Mouse (Mus musculus): ENCODE measurements around the gene Mad2l2. TPM values are rescaled to one million over a fixed set of nuclear protein-coding genes. Genes with fewer than 3 reads are reported as not detected.
"Not testable (repeated sequence)": the region's sequence is repeated elsewhere in the genome, so short reads cannot be mapped to it uniquely, and the experiment has no call there.

Gene Mad2l2
- total RNA-seq, 2 experiments from 2014 or later = 13.5 to 15.7 TPM

DNA sequence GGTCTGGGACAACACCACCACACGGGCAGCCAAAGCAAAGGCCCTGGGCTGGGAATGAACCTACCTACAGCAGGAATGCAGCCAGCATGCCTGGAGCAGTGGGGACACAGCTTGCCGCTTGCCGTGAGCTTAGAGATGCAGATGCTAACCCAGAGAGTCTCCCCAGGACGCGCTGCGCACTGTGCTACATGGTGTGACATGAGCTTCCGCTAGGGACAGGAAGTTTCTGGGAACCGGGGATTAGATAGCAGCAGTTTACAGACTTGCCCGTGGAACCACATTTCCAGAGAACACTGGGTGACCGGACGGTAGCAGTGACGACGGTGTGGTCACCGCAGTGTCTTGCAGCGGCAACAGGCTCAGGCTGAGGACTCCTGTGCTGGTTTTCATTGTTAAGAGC lies 39.4 kb downstream of the Mad2l2 start:
- DNase-seq (ENCODE audit: low spot score) = no peak

DNA sequence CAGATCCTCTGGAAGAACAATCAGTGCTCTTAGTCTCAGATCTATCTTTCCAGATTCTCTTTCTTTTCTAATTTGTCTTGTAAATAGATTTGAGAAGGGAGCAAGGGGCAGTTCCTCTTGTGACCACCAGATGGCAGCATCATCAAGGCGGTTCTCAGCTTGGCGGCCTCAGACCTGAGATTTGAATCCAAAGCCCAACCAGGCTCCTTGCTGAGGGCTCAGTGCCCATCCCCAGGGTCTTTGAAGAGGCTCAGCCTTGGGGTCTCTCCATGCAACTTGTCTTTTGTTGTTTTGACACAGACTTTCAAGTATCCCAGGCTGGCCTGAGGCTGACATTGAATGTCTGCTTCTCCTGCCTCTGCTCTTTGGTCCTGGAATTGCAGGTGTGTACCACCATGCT lies 40.7 kb downstream of the Mad2l2 start:
- DNase-seq (ENCODE audit: low spot score) = peak; percentile 44

DNA sequence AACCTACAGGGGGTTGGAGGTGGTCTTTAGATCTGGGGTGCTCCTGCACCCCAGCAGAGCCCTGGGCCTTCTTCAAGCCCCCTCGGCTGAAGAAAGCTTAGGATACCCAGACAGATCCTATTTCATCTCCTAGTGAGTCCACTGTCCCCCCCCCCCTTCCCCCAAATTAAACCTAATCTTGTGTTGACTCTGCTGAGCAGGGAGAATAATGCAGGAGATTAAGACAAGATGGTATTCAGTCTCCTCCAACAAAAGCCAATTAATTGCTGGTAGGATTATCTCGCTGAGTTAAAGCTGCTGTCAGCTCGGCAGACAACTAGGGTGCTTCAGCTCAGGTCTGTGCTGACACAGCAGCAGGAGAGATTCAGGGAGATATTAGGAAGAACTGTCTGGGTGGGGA lies 41.1 kb downstream of the Mad2l2 start:
- DNase-seq (ENCODE audit: low spot score) = no peak

DNA sequence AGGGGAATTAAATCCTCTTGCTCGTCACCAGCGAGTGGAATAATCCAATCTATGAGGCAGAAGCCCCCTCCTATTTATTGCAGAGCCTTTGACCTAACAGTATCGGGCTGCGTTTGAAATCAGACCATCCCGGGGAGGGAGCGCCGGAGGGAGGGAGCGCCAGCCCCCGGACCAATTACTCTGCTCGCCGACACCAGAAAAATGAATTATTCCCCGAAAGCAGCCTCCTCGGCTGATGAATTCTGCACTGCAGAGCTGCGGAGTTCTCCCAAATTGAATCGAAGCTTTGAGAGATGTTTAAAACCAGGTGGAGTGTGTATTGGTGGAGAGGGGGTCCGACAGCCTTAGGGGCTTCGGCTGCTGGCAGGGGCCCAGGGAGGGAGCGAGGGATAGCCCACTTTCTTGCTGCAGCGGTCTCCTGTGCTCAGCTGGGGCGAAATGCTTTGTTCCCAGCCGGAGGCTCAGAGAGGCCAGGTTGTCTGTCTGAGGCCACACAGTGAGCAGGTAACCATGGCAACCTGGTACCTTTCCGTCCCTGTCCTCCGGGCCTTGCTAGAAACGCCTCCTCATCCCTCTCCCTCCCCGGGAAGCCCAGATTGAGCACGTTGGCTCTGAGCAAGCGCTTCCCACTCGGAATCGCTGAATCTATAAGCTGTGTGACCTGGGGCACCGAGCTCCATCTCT lies 43.8 kb downstream of the Mad2l2 start:
- DNase-seq (ENCODE audit: low spot score) = no peak

DNA sequence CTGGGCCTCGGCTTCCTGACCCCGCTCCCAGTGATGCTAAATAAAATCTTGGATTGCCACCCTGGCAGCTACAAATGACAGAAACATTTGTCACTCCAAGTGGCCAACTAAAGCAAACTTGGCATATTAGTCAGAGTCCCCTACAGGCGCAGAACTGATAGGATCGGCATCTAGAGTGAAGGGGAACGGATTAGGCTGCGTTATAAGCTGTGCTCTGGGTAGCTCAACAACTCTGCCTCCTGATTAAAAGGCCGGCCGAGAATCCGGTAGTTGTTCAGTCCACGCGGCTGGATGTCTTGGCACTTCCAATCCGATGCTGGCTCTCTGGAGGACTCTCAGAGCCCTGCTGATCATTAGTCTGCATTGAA lies 44.3 kb downstream of the Mad2l2 start:
- DNase-seq (ENCODE audit: low spot score) = no peak

DNA sequence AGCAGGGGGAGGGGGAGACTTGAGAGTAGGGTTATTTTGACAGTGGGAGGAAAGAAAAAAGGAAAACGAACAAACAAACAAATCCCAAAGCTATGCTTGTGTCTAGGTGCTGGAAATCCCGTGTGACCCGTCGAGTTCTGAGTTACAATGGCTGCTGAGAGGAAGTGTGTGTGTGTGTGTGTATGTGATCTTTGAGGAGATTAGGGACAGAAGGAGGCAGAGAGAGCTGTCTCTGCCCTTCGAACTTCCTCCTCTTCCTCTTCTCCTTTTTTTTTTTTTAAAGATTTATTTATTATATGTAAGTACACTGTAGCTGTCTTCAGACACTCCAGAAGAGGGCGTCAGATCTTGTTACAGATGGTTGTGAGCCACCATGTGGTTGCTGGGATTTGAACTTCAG lies 46.4 kb downstream of the Mad2l2 start:
- DNase-seq (ENCODE audit: low spot score) = not testable (repeated sequence)

DNA sequence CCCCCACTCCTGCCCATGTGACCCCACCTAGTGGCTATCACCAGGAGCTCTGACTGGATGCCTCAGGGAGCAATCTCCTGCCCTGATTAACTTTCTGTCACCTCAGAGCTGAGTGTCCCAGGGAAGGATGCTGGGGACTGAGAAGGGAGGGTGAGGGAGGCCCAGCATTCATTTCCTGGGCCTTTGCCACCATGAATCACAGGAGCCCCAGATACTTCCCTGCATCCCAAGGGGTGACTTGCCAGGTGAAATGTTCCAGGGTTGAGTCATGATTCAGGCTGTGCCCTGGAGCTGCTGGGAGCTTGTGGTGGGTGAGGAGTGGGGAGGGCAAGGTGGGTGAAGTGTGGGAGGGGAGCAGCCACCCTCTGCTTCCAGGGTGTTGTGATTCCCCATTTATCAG lies 47.5 kb downstream of the Mad2l2 start:
- no peak for DNase-seq (ENCODE audit: low spot score)

DNA sequence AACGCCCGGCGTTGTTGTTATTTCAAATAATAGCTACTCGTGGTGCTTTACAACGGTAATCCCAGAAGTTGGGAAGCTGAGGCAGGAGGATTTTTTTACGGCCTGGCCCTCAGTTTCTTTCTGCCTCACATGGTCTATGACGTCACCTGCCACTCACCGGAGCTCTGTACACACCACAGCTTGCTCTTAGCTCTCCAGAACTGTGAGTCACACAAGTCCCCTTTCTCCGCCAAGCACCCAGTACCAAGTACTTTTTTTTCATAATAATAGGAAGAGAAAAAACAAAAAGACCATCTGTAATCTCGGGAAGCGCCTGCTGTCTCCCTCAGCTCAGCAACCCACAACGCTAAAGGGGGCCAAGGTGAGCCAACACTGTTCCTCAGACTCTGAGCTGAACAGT lies 51.3 kb downstream of the Mad2l2 start:
- DNase-seq (ENCODE audit: low spot score) = no peak

DNA sequence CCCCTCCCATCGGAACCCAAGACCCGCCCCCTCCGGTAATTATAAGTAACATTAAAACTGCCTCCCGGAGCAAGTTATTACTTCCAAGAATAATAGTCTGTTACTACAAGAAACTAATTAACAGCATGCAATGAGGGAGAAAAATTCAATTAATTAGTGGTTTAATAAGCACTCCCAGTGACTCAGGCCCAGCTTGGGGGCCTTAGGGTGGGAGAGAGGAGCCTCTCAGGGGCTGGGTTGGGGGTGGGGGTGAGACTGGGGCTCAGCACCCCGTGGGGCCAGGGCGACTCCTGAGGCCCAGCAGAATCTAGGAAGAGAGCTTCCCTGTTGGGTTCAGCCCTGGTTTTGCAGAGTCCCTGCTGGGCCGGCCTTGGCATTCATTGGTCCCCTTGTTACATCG lies 52.2 kb downstream of the Mad2l2 start:
- DNase-seq (ENCODE audit: low spot score) = no peak

DNA sequence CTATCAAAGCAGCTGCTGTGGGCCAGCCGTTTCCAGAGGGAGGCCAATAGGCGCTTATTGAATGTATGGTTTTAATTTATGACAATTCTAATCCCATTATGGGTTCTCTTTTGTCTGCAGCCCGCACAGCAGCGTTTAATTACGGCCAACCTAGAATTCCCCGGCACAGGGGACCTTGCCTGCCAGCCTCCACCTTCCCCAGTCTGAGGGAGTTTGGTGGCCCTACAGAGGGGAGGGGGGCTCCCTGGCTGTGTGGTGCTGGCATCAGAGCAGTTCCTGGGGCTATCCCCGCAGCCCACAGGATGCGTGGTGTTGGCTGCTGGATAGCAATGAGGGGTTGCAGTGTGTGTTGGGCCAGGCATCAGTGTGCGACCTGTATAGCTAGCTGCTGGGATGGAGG lies 54.4 kb downstream of the Mad2l2 start:
- DNase-seq (ENCODE audit: low spot score) = no peak

DNA sequence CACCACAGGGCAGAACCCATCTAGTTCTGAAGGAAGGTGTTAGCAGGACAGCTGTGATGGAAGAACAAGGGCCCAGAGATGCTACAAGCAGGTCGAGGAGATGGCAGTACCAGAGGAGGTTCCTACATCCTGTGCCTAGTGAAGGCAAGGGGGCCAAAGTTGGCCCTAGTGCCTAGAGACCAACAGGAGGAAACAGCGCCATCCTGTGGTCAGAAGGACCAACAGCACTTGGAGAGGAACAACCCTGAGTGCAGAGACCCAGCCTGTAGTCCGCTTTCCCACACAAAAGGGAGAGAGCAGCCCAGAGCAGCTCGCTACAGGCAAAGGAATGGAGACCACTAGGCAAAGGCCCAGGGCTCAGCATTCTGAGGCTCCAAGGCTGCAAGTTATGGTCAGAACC lies 55.6 kb downstream of the Mad2l2 start:
- DNase-seq (ENCODE audit: low spot score) = no peak

DNA sequence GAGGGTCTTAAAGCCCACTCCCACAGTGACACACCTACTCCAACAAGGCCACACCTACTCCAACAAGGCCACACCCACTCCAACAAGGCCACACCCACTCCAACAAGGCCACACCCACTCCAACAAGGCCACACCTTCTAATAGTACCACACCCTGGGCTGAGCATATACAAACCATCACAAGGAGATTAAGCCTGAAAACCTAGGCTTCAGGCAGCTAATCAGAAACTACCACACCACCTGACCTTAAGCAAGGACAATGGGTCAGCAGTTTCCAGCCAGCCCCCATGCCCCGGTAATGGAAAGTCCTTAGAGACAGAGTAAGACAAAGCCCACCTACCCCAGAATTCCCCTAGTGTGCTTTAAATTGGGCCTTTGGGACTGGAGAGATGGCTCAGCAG lies 58.6 kb downstream of the Mad2l2 start:
- not testable (repeated sequence) for DNase-seq (ENCODE audit: low spot score)

DNA sequence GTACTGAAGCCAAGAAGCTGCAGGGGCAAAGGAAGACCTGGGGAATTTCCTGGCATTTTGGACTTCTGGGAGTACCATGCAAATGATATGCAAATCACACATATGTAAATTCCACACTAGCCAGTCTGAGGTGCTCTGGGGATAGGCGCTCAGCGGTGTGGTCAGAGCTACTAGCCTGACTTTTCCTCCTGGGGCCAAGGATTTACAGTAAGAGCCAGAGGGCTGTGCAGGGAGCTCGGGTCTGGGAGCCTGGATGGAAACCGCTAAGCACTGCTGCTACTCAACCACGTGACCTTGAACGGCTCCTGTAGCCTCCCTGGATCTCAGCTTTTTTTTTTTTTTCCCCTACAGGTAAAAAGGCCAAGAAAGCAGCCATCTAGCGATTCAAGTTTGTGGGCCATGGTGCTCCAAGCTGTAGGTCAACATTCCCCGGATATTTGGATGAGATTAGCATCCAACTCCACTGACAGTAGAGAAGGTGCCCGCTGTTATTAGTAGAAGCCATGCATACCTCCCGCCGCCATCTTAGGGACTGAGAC lies 62.6 kb downstream of the Mad2l2 start:
- no peak for DNase-seq (ENCODE audit: low spot score)

DNA sequence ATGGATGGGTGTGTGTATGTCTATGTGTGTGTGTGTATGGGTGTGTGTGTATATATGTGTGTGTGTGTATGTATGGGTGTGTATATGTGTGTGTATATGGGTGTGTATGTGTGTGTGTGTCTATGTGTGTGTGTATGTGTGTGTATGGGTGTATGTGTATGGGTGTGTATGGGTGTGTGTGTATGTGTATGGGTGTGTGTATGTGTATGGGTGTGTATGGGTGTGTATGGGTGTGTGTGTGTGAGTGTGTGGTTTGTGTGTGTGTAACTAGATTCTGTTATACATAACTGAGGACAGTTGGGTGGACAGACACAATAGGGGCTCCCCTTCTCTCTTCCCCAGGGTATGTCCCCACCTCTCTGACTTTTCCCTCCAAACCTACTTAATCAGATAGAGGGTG lies 64.2 kb downstream of the Mad2l2 start:
- DNase-seq (ENCODE audit: low spot score) = no peak

Small RNA genes within 50 kb of the gene (microRNA-seq; reads per million reads assigned to microRNA genes)
- gene Mir7022 = not detected

Other genes starting within 250 kb of the Mad2l2 start
- gene Mfn2, start 225.7 kb upstream of the Mad2l2 start, total RNA-seq (2021) = 100 to 1,000 TPM; 403 to 443 TPM
- gene Plod1, start 193.6 kb upstream of the Mad2l2 start, total RNA-seq (2021) = 10 to 100 TPM; 16.0 to 17.2 TPM
- 10 to 100 TPM; 19.2 to 19.8 TPM for gene 2510039O18Rik, start 189.5 kb upstream of the Mad2l2 start, total RNA-seq (2021)
- gene Nppb, start 144.6 kb upstream of the Mad2l2 start, total RNA-seq (2021) = not detected
- not detected for gene Nppa, start 129.7 kb upstream of the Mad2l2 start, total RNA-seq (2021)
- 1 to 10 TPM; 4.8 to 4.9 TPM for gene Clcn6, start 91.6 kb upstream of the Mad2l2 start, total RNA-seq (2021)
- gene Mthfr, start 91.3 kb upstream of the Mad2l2 start, total RNA-seq (2021) = 1 to 10 TPM; 8.9 to 9.3 TPM
- 10 to 100 TPM in 1 of 2 experiments, 1 to 10 TPM in 1; 9.3 to 12.8 TPM for gene Agtrap, start 42.4 kb upstream of the Mad2l2 start, total RNA-seq (2021)
- under 1 TPM in 1 of 2 experiments, not detected in 1; 0.09 TPM for gene Draxin, start 314 bp downstream of the Mad2l2 start, total RNA-seq (2021)
- 10 to 100 TPM; 41.9 to 45.7 TPM for gene Fbxo6, start 21.8 kb downstream of the Mad2l2 start, total RNA-seq (2021)
- 1 to 10 TPM; 7.0 to 7.8 TPM for gene Fbxo44, start 30.1 kb downstream of the Mad2l2 start, total RNA-seq (2021)
- under 1 TPM; 0.18 to 0.28 TPM for gene Fbxo2, start 30.2 kb downstream of the Mad2l2 start, total RNA-seq (2021)
- under 1 TPM in 1 of 2 experiments, not detected in 1; 0.14 TPM for gene Disp3, start 157.6 kb downstream of the Mad2l2 start, total RNA-seq (2021)

Data from gastrocnemius, adult 18-20 months (tissue).